Mouse (Mus musculus): Measurements from ENCODE around the gene Acap3. TPM values are rescaled to one million over a fixed set of nuclear protein-coding genes. Genes with fewer than 3 reads are reported as not detected.
A peak's percentile ranks its signal among the peaks of the same experiment; 100 is the strongest.

The Acap3 gene
- polyA plus RNA-seq, 1 experiment from 2014 or later: 6.5 TPM

DNA sequence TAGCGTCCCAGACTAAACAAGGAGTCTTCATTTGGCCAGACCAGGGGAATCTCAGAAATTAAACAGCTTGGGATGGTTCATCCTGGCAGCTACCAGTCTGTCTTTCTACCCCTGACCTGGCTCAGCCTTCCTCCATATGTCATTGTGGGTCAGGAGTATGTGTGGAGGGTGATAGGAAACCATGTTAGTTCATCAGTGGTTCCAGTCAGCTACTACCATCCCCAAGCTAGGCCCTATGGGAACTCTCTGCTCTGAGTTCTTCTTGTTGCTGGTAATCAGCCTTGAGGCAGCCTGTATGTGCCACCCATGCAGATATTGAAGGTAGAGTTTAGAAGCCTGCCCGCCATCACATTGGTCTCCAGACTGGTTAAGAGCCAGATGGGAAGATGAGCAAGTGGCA lies 6.7 kb downstream of the Acap3 start:
- Histone ChIP-seq H3K27me3 (no peaks in the 10 kb centered on the region), H3K9me3 (replicated peaks) (no peaks in the 10 kb centered on the region)
- 82% methylated on average over 2 of the region's 2 CpGs for WGBS (ENCODE audit: insufficient replicate concordance)

DNA sequence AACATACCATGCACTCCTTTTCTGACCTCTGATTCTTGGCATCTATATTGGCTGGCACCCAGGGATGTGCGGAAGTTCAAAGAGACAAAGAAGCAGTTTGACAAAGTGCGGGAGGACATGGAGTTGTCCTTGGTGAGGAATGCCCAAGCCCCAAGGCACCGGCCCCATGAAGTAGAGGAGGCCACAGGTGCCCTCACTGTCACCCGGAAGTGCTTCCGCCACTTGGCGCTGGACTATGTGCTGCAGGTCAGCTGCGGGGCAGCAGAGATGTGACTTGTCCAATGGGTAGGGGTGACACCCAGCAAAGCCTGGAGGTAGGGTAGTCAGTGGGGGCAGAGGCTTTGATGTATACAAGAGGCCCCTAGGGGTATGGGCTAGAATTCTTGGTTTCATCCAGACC lies 7.7 kb downstream of the Acap3 start:
- WGBS (ENCODE audit: insufficient replicate concordance): 88% methylated on average over 7 of the region's 7 CpGs

More for the DNA sequence above, 6.7 kb downstream of the Acap3 start:
- H3K27ac ChIP-seq (replicated peaks): no peak overlapping the region
- H3K4me1 ChIP-seq (replicated peaks): peaks cover 26% of the 10 kb centered on the region
- H3K4me3 ChIP-seq (replicated peaks): no peak overlapping the region
- H3K4me2 ChIP-seq: no peak overlapping the region
- no peak for ATAC-seq (ENCODE audit: insufficient read depth)
- peaks cover 69% of the 10 kb centered on the region for H3K36me3 ChIP-seq (replicated peaks)
- no peak overlapping the region for H3K9ac ChIP-seq

GRCm38 (mm10) chr4:155901205-155901604 lies 9.6 kb downstream of the Acap3 start:
- H3K4me2 ChIP-seq: no peak overlapping the region
- no peak overlapping the region for H3K27ac ChIP-seq (replicated peaks)
- peaks cover 92% of the 10 kb centered on the region for H3K36me3 ChIP-seq (replicated peaks)
- H3K9ac ChIP-seq: no peak overlapping the region
- ATAC-seq (ENCODE audit: insufficient read depth): no peak
- H3K9me3 ChIP-seq (replicated peaks): no peaks in the 10 kb centered on the region
- 55% methylated on average over 3 of the region's 3 CpGs for WGBS (ENCODE audit: insufficient replicate concordance)
- no peaks in the 10 kb centered on the region for H3K4me1 ChIP-seq (replicated peaks)
- H3K4me3 ChIP-seq (replicated peaks): no peak overlapping the region
- H3K27me3 ChIP-seq: no peaks in the 10 kb centered on the region

More for the DNA sequence above, 7.7 kb downstream of the Acap3 start:
- H3K9me3 ChIP-seq (replicated peaks): no peaks in the 10 kb centered on the region
- no peaks in the 10 kb centered on the region for H3K27me3 ChIP-seq
- no peak for ATAC-seq (ENCODE audit: insufficient read depth)
- H3K27ac ChIP-seq (replicated peaks): no peak overlapping the region
- no peak overlapping the region for H3K9ac ChIP-seq
- peaks cover 15% of the 10 kb centered on the region for H3K4me1 ChIP-seq (replicated peaks)
- no peak overlapping the region for H3K4me3 ChIP-seq (replicated peaks)
- H3K36me3 ChIP-seq (replicated peaks): peaks cover 80% of the 10 kb centered on the region
- H3K4me2 ChIP-seq: no peak overlapping the region

DNA sequence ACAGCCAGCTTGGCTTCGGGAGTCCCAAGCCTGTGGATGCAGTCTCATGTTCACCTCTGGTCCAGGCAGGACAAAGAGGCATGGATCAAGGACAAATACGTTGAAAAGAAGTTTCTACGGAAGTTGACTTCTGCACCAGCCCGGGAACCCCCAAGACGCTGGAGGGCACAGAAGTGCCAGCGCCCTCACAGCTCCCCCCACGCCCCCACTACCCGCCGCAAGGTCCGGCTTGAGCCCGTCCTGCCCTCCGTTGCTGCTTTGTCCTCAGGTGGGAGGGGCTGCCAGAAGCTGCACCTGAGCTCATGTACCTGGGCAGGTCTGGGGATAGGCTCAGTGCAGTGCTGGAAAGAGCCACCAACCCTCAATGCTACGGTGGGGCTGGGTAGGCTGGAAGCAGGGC lies 11.6 kb downstream of the Acap3 start:
- H3K9me3 ChIP-seq (replicated peaks): no peaks in the 10 kb centered on the region
- 89% methylated on average over 13 of the region's 13 CpGs for WGBS (ENCODE audit: insufficient replicate concordance)
- no peaks in the 10 kb centered on the region for H3K4me1 ChIP-seq (replicated peaks)
- H3K27me3 ChIP-seq: no peaks in the 10 kb centered on the region
- no peak overlapping the region for H3K4me2 ChIP-seq
- peaks cover 77% of the 10 kb centered on the region for H3K36me3 ChIP-seq (replicated peaks)
- H3K27ac ChIP-seq (replicated peaks): no peak overlapping the region
- no peak overlapping the region for H3K4me3 ChIP-seq (replicated peaks)
- H3K9ac ChIP-seq: no peak overlapping the region
- no peak for ATAC-seq (ENCODE audit: insufficient read depth)

GRCm38 (mm10) chr4:155904318-155905102 lies 12.9 kb downstream of the Acap3 start:
- no peak for ATAC-seq (ENCODE audit: insufficient read depth)
- Histone ChIP-seq H3K4me2 (no peak overlapping the region), H3K9me3 (replicated peaks) (no peaks in the 10 kb centered on the region), H3K4me1 (replicated peaks) (no peaks in the 10 kb centered on the region), H3K4me3 (replicated peaks) (no peak overlapping the region), H3K9ac (no peak overlapping the region), H3K27me3 (no peaks in the 10 kb centered on the region), H3K36me3 (replicated peaks) (peaks cover 64% of the 10 kb centered on the region), H3K27ac (replicated peaks) (no peak overlapping the region)
- 82% methylated on average over 13 of the region's 13 CpGs for WGBS (ENCODE audit: insufficient replicate concordance)

- Histone ChIP-seq H3K27me3 (no peaks in the 10 kb centered on the region), H3K9me3 (replicated peaks) (no peaks in the 10 kb centered on the region), H3K4me2 (no peak overlapping the region), H3K36me3 (replicated peaks) (peaks cover 53% of the 10 kb centered on the region), H3K4me3 (replicated peaks) (no peak overlapping the region), H3K4me1 (replicated peaks) (no peaks in the 10 kb centered on the region), H3K27ac (replicated peaks) (no peak overlapping the region), H3K9ac (no peak overlapping the region)
- 84% methylated on average over 13 of the region's 13 CpGs for WGBS (ENCODE audit: insufficient replicate concordance)
- ATAC-seq (ENCODE audit: insufficient read depth): no peak
These were observed 14.0 kb downstream of the Acap3 start for GRCm38 (mm10) chr4:155905634-155906033.

- H3K4me1 ChIP-seq (replicated peaks): no peaks in the 10 kb centered on the region
- 81% methylated on average over 9 of the region's 9 CpGs for WGBS (ENCODE audit: insufficient replicate concordance)
- H3K4me3 ChIP-seq (replicated peaks): no peak overlapping the region
- H3K4me2 ChIP-seq: no peak overlapping the region
- H3K9me3 ChIP-seq (replicated peaks): no peaks in the 10 kb centered on the region
- H3K9ac ChIP-seq: no peak overlapping the region
- H3K36me3 ChIP-seq (replicated peaks): peaks cover 48% of the 10 kb centered on the region
- no peaks in the 10 kb centered on the region for H3K27me3 ChIP-seq
- no peak for ATAC-seq (ENCODE audit: insufficient read depth)
- no peak overlapping the region for H3K27ac ChIP-seq (replicated peaks)
These were observed 14.5 kb downstream of the Acap3 start for GRCm38 (mm10) chr4:155906125-155906524.

- WGBS (ENCODE audit: insufficient replicate concordance): 77% methylated on average over 11 of the region's 11 CpGs
- Histone ChIP-seq H3K4me2 (no peak overlapping the region), H3K36me3 (replicated peaks) (peaks cover 39% of the 10 kb centered on the region), H3K27me3 (no peaks in the 10 kb centered on the region), H3K9ac (no peak overlapping the region), H3K4me1 (replicated peaks) (no peaks in the 10 kb centered on the region), H3K27ac (replicated peaks) (no peak overlapping the region), H3K9me3 (replicated peaks) (no peaks in the 10 kb centered on the region), H3K4me3 (replicated peaks) (no peak overlapping the region)
- no peak for ATAC-seq (ENCODE audit: insufficient read depth)
These were observed 15.4 kb downstream of the Acap3 start for GRCm38 (mm10) chr4:155907003-155907402.

DNA sequence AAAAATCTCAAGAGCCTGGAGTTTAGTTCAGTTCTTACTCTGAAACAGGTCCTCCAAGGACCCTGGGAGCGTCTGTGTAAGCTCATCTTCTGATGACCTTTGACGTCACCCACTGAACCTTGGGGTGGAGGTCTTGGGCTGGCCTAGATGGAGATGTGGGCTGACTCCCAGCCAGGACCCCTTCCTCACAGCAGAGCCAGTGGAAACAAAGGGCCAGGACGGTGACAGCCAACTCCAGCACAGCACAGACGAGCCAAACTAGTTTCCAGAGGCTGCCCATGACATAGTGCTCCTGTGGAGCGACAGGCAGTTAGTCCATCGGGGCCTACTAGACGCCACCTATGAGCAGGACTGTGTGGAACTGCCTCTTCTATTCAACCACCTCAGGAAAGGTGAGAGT lies 16.7 kb downstream of the Acap3 start:
- Histone ChIP-seq H3K27me3 (no peaks in the 10 kb centered on the region), H3K4me2 (no peak overlapping the region), H3K27ac (replicated peaks) (no peak overlapping the region), H3K4me3 (replicated peaks) (no peak overlapping the region), H3K4me1 (replicated peaks) (no peaks in the 10 kb centered on the region), H3K36me3 (replicated peaks) (peaks cover 27% of the 10 kb centered on the region), H3K9ac (no peak overlapping the region), H3K9me3 (replicated peaks) (no peaks in the 10 kb centered on the region)
- WGBS (ENCODE audit: insufficient replicate concordance): 68% methylated on average over 7 of the region's 7 CpGs
- ATAC-seq (ENCODE audit: insufficient read depth): peak; percentile 9; the same call in 1 of the 2 replicates

DNA sequence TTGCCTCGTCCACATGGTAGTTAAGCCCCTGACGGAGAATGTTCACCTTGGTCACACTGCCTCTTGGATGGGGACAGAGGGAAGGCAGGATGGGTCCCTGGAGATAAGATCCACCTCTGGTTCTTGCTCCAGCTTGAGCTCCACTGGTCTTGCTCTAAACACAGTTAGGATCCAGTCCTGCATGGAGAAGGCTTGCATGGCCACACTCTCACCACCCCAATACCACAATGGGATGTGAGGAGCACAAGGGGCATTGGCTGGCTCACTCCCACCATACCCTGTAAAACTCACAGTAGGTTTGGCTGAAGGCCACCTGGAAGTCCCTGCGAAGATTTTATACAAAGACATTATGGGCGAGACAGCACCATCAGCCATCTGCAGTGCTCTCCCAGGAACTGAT lies 17.1 kb downstream of the Acap3 start:
- Histone ChIP-seq H3K4me3 (replicated peaks) (no peak overlapping the region), H3K4me2 (no peak overlapping the region), H3K9ac (no peak overlapping the region), H3K27me3 (no peaks in the 10 kb centered on the region), H3K27ac (replicated peaks) (no peak overlapping the region), H3K9me3 (replicated peaks) (no peaks in the 10 kb centered on the region), H3K4me1 (replicated peaks) (no peaks in the 10 kb centered on the region), H3K36me3 (replicated peaks) (peaks cover 22% of the 10 kb centered on the region)
- WGBS (ENCODE audit: insufficient replicate concordance): 66% methylated on average over 4 of the region's 4 CpGs
- no peak for ATAC-seq (ENCODE audit: insufficient read depth)

DNA sequence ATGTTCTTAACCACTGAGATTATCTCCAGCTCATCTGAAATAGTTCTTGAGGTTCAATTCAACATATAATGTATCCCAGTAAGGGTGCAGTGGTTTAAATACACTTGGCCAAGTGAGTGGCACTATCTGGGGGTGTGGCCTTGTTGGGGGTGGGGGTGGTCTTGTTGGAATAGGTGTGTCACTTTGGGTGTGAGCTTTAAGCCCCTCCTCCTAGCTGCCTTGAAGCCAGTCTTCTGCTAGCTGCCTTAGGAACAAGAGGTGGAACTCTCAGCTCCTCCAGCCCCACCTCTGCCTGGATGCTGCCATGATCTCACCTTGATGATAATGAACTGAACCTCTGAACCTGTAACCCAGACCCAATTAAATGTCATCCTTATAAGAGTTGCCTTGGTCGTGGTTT lies 40.4 kb downstream of the Acap3 start:
- Histone ChIP-seq H3K4me3 (replicated peaks) (no peak overlapping the region), H3K4me2 (no peak overlapping the region), H3K27ac (replicated peaks) (no peak overlapping the region), H3K9me3 (replicated peaks) (no peaks in the 10 kb centered on the region), H3K27me3 (peaks cover 26% of the 10 kb centered on the region), H3K9ac (no peak overlapping the region), H3K36me3 (replicated peaks) (no peaks in the 10 kb centered on the region), H3K4me1 (replicated peaks) (no peaks in the 10 kb centered on the region)
- no peak for ATAC-seq (ENCODE audit: insufficient read depth)
- 36% methylated on average over 1 of the region's 1 CpGs for whole genome bisulfite sequencing (ENCODE audit: insufficient replicate concordance)

- H3K9ac ChIP-seq: peak overlapping the region; percentile 90
- H3K4me3 ChIP-seq (replicated peaks): peak overlapping the region; percentile 97
- peak overlapping the region; percentile 83 for H3K27ac ChIP-seq (replicated peaks)
- H3K36me3 ChIP-seq (replicated peaks): peaks cover 17% of the 10 kb centered on the region
- 2% methylated on average over 17 of the region's 17 CpGs for WGBS (ENCODE audit: insufficient replicate concordance)
- peak; percentile 16 for ATAC-seq (ENCODE audit: insufficient read depth)
- H3K27me3 ChIP-seq: peaks cover 33% of the 10 kb centered on the region
- H3K4me2 ChIP-seq: peak overlapping the region; percentile 97
- H3K9me3 ChIP-seq (replicated peaks): no peaks in the 10 kb centered on the region
- peaks cover 49% of the 10 kb centered on the region for H3K4me1 ChIP-seq (replicated peaks)
These were observed 51.4 kb downstream of the Acap3 start for GRCm38 (mm10) chr4:155943049-155943452.

All from liver, embryonic 15.5 days (tissue).